Mouse (Mus musculus): ENCODE measurements around the gene Gja1. TPM values are rescaled to one million over a fixed set of nuclear protein-coding genes. Genes with fewer than 3 reads are reported as not detected.

Gja1 gene
- polyA plus RNA-seq, 1 experiment from 2014 or later: 47.2 TPM

Other genes with a start within 250 kb of the Gja1 start
- gene Tbc1d32, start 148.6 kb upstream of the Gja1 start, polyA plus RNA-seq (2014; fragmentation: Nextera tagmentation; extraction: Ambion mirVana): 1.5 and 1.8 TPM in 2 replicates